Mouse (Mus musculus) MEL (cell line): ENCODE results near the gene Mmaa. TPM values are rescaled to one million over a fixed set of nuclear protein-coding genes. Genes with fewer than 3 reads are reported as not detected.

Source experiments
- DNase-seq: peaks from one replicate; pipeline ENCODE4 v3.0.0; 2011; ENCODE audit warnings: low read depth, low spot score
- H3K27ac ChIP-seq: 2 replicates; pipeline ENCODE4 v1.5.1; 2012; ENCODE audit warnings: low read depth, mild to moderate bottlenecking, control low read depth, low read length, moderate library complexity; ENCODE audit not compliant: control insufficient read depth
- H3K27me3 ChIP-seq, 2 experiments: fragments of 150-350 bp in 1 of 2; sonication (generic) in 1 of 2; 2 replicates each; pipeline ENCODE4 v1.6.1; 2012; ENCODE audit warnings: low read length in 2 of 2, mild to moderate bottlenecking in 2 of 2, improper control_type of control experiment in 1 of 2, moderate library complexity in 1 of 2; ENCODE audit not compliant: insufficient read depth in 2 of 2, control insufficient read depth in 1 of 2
- H3K36me3 ChIP-seq, 2 experiments: 2 replicates each; pipeline ENCODE4 v1.6.1; 2012 to 2014; ENCODE audit warnings: low read length in 2 of 2, improper control_type of control experiment in 1 of 2, inconsistent platforms in 1 of 2, mild to moderate bottlenecking in 1 of 2; ENCODE audit not compliant: insufficient read depth in 2 of 2, control insufficient read depth in 1 of 2
- H3K4me1 ChIP-seq, 2 experiments: fragments of 150-350 bp in 1 of 2; sonication (generic) in 1 of 2; 2 replicates each; pipeline ENCODE4 v1.6.1; 2012; ENCODE audit warnings: low read length in 2 of 2, improper control_type of control experiment in 1 of 2, mild to moderate bottlenecking in 1 of 2; ENCODE audit not compliant: insufficient read depth in 2 of 2, control insufficient read depth in 1 of 2
- H3K4me3 ChIP-seq, 2 experiments: fragments of 150-350 bp in 1 of 2; sonication (generic) in 1 of 2; 2 replicates each; pipeline ENCODE4 v1.5.1; 2012; ENCODE audit warnings: low read depth in 2 of 2, low read length in 2 of 2, mild to moderate bottlenecking in 2 of 2, moderate library complexity in 2 of 2, control low read depth in 1 of 2, improper control_type of control experiment in 1 of 2; ENCODE audit not compliant: control insufficient read depth in 1 of 2, insufficient read depth in 1 of 2
- H3K79me2 ChIP-seq: 2 replicates; pipeline ENCODE4 v1.6.1; 2012; ENCODE audit warnings: mild to moderate bottlenecking, low read length, moderate library complexity; ENCODE audit not compliant: control insufficient read depth, poor library complexity, insufficient read depth
- H3K9ac ChIP-seq: 2 replicates; pipeline ENCODE4 v1.6.1; 2012; ENCODE audit warnings: low read depth, mild to moderate bottlenecking, control low read depth, low read length, moderate library complexity; ENCODE audit not compliant: control insufficient read depth, poor library complexity, severe bottlenecking
- H3K9me3 ChIP-seq: fragments of 150-350 bp; sonication (generic); replicated peaks from 2 replicates; pipeline ENCODE4 v1.6.1; 2012; ENCODE audit warnings: mild to moderate bottlenecking, low read length, improper control_type of control experiment, moderate library complexity; ENCODE audit not compliant: insufficient read depth
- CHD1 ChIP-seq: IDR thresholded peaks from 2 replicates; pipeline ENCODE4 v1.6.1; 2012; ENCODE audit warnings: low read depth, mild to moderate bottlenecking, inconsistent platforms, low read length, improper control_type of control experiment
- CTCF ChIP-seq, 3 experiments: IDR thresholded peaks in 2 of 3; conservative IDR thresholded peaks in 1 of 3; 2 replicates each; pipeline ENCODE4 v1.5.1; 2011 to 2012; ENCODE audit warnings: low read length in 3 of 3, low read depth in 2 of 3, mild to moderate bottlenecking in 2 of 3, improper control_type of control experiment in 1 of 3, inconsistent platforms in 1 of 3, mixed read lengths in 1 of 3, moderate library complexity in 1 of 3; ENCODE audit not compliant: control insufficient read depth in 1 of 3, insufficient read depth in 1 of 3, poor library complexity in 1 of 3, severe bottlenecking in 1 of 3
- E2F4 ChIP-seq: IDR thresholded peaks from 2 replicates; pipeline ENCODE4 v1.6.1; 2011; ENCODE audit warnings: low read depth, low read length, improper control_type of control experiment, borderline replicate concordance
- EP300 ChIP-seq, 2 experiments: IDR thresholded peaks; 2 replicates each; pipeline ENCODE4 v1.6.1; 2011; ENCODE audit warnings: improper control_type of control experiment in 2 of 2, low read length in 2 of 2, low read depth in 1 of 2, mild to moderate bottlenecking in 1 of 2
- ETS1 ChIP-seq: IDR thresholded peaks from 2 replicates; pipeline ENCODE4 v1.6.1; 2012; ENCODE audit warnings: low read depth, mild to moderate bottlenecking, inconsistent platforms, low read length, improper control_type of control experiment, moderate library complexity
- GATA1 ChIP-seq: IDR thresholded peaks from 2 replicates; pipeline ENCODE4 v1.6.1; 2011; ENCODE audit warnings: low read depth, low read length, improper control_type of control experiment
- HCFC1 ChIP-seq: IDR thresholded peaks from 2 replicates; pipeline ENCODE4 v1.6.1; 2012; ENCODE audit warnings: low read depth, mild to moderate bottlenecking, inconsistent platforms, low read length, improper control_type of control experiment, moderate library complexity
- JUND ChIP-seq: IDR thresholded peaks from 2 replicates; pipeline ENCODE4 v1.6.1; 2011; ENCODE audit warnings: low read depth, mild to moderate bottlenecking, improper control_type of control experiment, low read length
- KAT2A ChIP-seq: conservative IDR thresholded peaks from 2 replicates; pipeline ENCODE4 v1.6.1; 2012; ENCODE audit warnings: low read depth, low read length, improper control_type of control experiment, inconsistent platforms
- MAX ChIP-seq: IDR thresholded peaks from 2 replicates; pipeline ENCODE4 v1.6.1; 2011; ENCODE audit warnings: low read length, improper control_type of control experiment
- MEF2A ChIP-seq: IDR thresholded peaks from 2 replicates; pipeline ENCODE4 v1.6.1; 2014; ENCODE audit warnings: low read depth, mild to moderate bottlenecking, inconsistent platforms, low read length, improper control_type of control experiment; ENCODE audit not compliant: poor library complexity, insufficient replicate concordance, severe bottlenecking; ENCODE audit errors: extremely low read depth
- MYC ChIP-seq: IDR thresholded peaks from 2 replicates; pipeline ENCODE4 v1.6.1; 2011; ENCODE audit warnings: low read depth, mild to moderate bottlenecking, low read length, improper control_type of control experiment, moderate library complexity
- NRF1 ChIP-seq: IDR thresholded peaks from 2 replicates; pipeline ENCODE4 v1.6.1; 2014; ENCODE audit warnings: low read depth, mild to moderate bottlenecking, inconsistent platforms, low read length, improper control_type of control experiment, moderate library complexity; ENCODE audit not compliant: poor library complexity, insufficient read depth, severe bottlenecking
- POLR2A ChIP-seq, 2 experiments: IDR thresholded peaks; 2 replicates each; pipeline ENCODE4 v1.6.1; 2011 to 2012; ENCODE audit warnings: low read length in 2 of 2, mild to moderate bottlenecking in 2 of 2, control low read depth in 1 of 2, improper control_type of control experiment in 1 of 2, low read depth in 1 of 2, moderate library complexity in 1 of 2; ENCODE audit not compliant: control insufficient read depth in 1 of 2, insufficient read depth in 1 of 2, poor library complexity in 1 of 2
- RCOR1 ChIP-seq: IDR thresholded peaks from 2 replicates; pipeline ENCODE4 v1.6.1; 2012; ENCODE audit warnings: low read depth, mild to moderate bottlenecking, inconsistent platforms, low read length, improper control_type of control experiment
- SMC3 ChIP-seq: IDR thresholded peaks from 2 replicates; pipeline ENCODE4 v1.6.1; 2011; ENCODE audit warnings: low read depth, low read length, improper control_type of control experiment
- TAL1 ChIP-seq: IDR thresholded peaks from 2 replicates; pipeline ENCODE4 v1.6.1; 2012; ENCODE audit warnings: mild to moderate bottlenecking, inconsistent platforms, low read length, moderate library complexity, mixed read lengths
- ZNF384 ChIP-seq: IDR thresholded peaks from 2 replicates; pipeline ENCODE4 v1.6.1; 2012; ENCODE audit warnings: low read depth, mild to moderate bottlenecking, inconsistent platforms, low read length, improper control_type of control experiment
- polyA plus RNA-seq, 2 experiments: library from polyadenylated mRNA; stranded (reverse) in 1 of 2; unstranded in 1 of 2; fragments of >175 nt in 1 of 2; fragments of >200 nt in 1 of 2; gene quantifications; 2 replicates each; pipeline versions ENCODE4 v1.2.1 to v1.2.4; 2012; ENCODE audit warnings: low replicate concordance in 2 of 2, low read depth in 1 of 2; ENCODE audit not compliant: insufficient read length in 2 of 2, insufficient read depth in 1 of 2, missing spikeins in 1 of 2
- total RNA-seq: library from RNA; depleted of rRNA; stranded (reverse); fragments of 300-350 nt; gene quantifications from 2 replicates; pipeline ENCODE4 v1.2.3, GENCODE M21; 2012

Gene Mmaa
- total and polyA plus RNA-seq, 3 experiments, result 3.2 to 6.8 TPM; not detected in 1

GRCm38 (mm10) chr8:79273776-79274175 is 21.0 kb downstream of the Mmaa start:
- TF ChIP-seq JUND (no peak), CTCF (IDR thresholded peaks at IDR 0.05 in 2 of 3, conservative IDR thresholded peaks at IDR 0.05 in 1 of 3; ENCODE audit: control insufficient read depth in 1 of 3, insufficient read depth in 1 of 3, low read depth in 2 of 3, low read length in 3 of 3, poor library complexity in 1 of 3, severe bottlenecking in 1 of 3) (no peak), ETS1 (no peak), EP300 (IDR thresholded peaks at IDR 0.05; ENCODE audit: low read depth in 1 of 2, low read length in 2 of 2) (no peak), GATA1 (no peak), MYC (no peak), KAT2A (no peak), CHD1 (no peak), RCOR1 (no peak), ZNF384 (no peak), MAX (no peak), E2F4 (no peak), TAL1 (no peak), SMC3 (no peak), HCFC1 (no peak), NRF1 (no peak), MEF2A (no peak)
- Histone ChIP-seq H3K4me3 (no peak overlapping the region), H3K9me3 (no peaks in the 10 kb centered on the region), H3K9ac (no peak overlapping the region), H3K27ac (no peak overlapping the region), H3K4me1 (no peaks in the 10 kb centered on the region), H3K36me3 (no peaks in the 10 kb centered on the region), H3K27me3 (no peaks in the 10 kb centered on the region), H3K79me2 (no peaks in the 10 kb centered on the region)
- no peak for DNase-seq

- TF ChIP-seq SMC3 (peak; percentile 10; the same call in 1 of the 2 replicates), POLR2A (IDR thresholded peaks at IDR 0.05; ENCODE audit: control insufficient read depth in 1 of 2, insufficient read depth in 1 of 2, low read depth in 1 of 2, low read length in 2 of 2, poor library complexity in 1 of 2) (no peak)
- Histone ChIP-seq H3K4me1 (no peaks in the 10 kb centered on the region), H3K79me2 (no peaks in the 10 kb centered on the region), H3K27me3 (no peaks in the 10 kb centered on the region), H3K27ac (no peak overlapping the region), H3K9me3 (no peaks in the 10 kb centered on the region), H3K36me3 (no peaks in the 10 kb centered on the region), H3K4me3 (no peak overlapping the region), H3K9ac (no peak overlapping the region)
- peak; percentile 7 for DNase-seq
These were observed 22.1 kb downstream of the Mmaa start for GRCm38 (mm10) chr8:79272676-79273075.
